Mouse (Mus musculus) E14TG2a.4 (cell line): ENCODE measurements around the gene Col8a1.

Experiments
- H3K27me3 ChIP-seq: 2 replicates; pipeline ENCODE4 v1.6.1; 2014; ENCODE audit warnings: low read length, control low read depth; ENCODE audit not compliant: insufficient read depth
- H3K36me3 ChIP-seq: 2 replicates; pipeline ENCODE4 v1.6.1; 2014; ENCODE audit warnings: low read length, control low read depth; ENCODE audit not compliant: insufficient read depth
- H3K4me1 ChIP-seq: replicated peaks from 2 replicates; pipeline ENCODE4 v1.6.1; 2014; ENCODE audit warnings: low read depth, low read length, control low read depth
- H3K4me3 ChIP-seq: replicated peaks from 2 replicates; pipeline ENCODE4 v1.5.1; 2014; ENCODE audit warnings: mild to moderate bottlenecking, low read length
- H3K9me3 ChIP-seq: 2 replicates; pipeline ENCODE4 v1.6.1; 2014; ENCODE audit warnings: low read length, control low read depth
- CTCF ChIP-seq: conservative IDR thresholded peaks from 2 replicates; pipeline ENCODE4 v1.5.1; 2014; ENCODE audit warnings: low read length
- NANOG ChIP-seq: IDR thresholded peaks from 2 replicates; pipeline ENCODE4 v1.6.1; 2014; ENCODE audit warnings: borderline replicate concordance, low read length, mixed read lengths
- POU5F1 ChIP-seq: IDR thresholded peaks from 2 replicates; pipeline ENCODE4 v1.6.1; 2014; ENCODE audit warnings: low read length, borderline replicate concordance

Col8a1 gene

DNA sequence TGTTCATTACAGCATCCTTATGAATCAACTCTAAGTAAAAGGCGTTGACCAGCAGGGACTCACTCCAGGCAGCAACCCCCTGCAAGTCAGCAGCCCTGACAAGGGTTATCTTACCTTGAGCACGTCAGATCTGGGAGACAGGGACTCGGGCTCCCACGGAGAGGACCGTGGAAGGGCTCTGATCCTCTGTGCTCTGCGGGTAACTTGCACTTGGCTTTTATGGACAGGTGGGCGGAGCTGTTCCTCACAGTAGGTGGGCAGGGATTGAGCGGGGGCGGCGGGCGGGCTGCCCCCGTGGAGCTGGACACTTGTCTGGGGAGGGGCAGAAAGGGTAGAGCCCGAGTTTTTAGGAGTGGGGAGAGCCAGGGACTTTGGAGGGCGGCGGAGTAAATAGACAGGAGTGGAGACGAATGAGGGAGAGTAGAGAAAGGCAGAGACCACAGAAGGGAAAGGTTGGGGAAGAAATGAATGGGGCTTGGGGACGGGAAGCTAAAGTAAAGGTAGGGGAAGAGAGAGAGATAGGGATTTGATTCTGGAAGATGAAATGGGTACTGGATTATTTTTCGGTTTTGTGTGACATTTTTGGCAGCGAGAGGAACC lies at the start of gene Col8a1:
Gene Col8a1 (minus strand): TSS at position 212 of the 600 bp plus-strand sequence.
- Histone ChIP-seq H3K4me1 (peaks cover 22% of the 10 kb centered on the region), H3K36me3 (no peaks in the 10 kb centered on the region), H3K9me3 (no peaks in the 10 kb centered on the region), H3K27me3 (peaks cover 27% of the 10 kb centered on the region), H3K4me3 (peak within 1 kb of the TSS; percentile 69)
- TF ChIP-seq CTCF (no peak), NANOG (no peak), POU5F1 (no peak)

DNA sequence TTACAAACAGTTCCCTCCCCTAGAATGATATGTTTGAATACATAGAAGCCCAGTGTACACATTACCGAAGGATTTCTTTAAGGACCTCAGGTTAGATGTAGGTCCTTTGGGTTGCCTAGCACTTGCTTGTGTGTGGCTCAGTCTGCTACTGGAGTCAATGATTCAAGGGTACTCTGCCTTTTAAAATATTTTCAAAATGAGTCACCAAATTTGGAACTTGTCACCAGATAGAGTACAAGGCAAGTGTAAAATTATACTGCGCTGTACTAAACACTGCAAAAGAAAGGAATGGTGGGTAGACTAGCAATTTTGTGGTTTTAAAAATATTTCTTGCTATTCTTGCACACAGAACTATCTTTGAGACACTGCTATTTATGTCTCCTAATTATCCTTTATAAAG lies 47.3 kb upstream of the Col8a1 start:
- no peak for TF ChIP-seq CTCF
- TF ChIP-seq POU5F1, result no peak
- TF ChIP-seq NANOG, result no peak
- H3K4me3 ChIP-seq, result no peak overlapping the region

DNA sequence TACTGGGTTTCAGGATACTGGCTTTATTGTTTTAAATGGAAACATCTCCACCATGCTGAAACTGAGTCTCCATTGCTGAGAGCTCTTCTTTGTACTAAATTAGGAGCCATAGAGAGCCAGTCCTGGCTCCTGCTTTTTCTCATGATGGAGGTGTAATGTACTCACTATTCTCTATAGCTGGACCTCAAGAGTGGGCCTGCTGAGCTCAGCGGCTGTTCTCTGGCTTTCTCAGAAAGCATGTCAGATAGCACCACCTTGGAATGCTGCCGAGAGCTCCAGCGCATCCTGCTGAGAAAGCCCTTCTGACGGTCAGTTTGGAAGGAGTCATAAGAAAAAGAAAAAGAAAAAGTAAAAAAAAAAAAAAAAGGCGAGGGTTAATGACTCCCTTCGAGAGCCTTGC lies 41.8 kb upstream of the Col8a1 start:
- TF ChIP-seq POU5F1 (no peak), NANOG (no peak), CTCF (no peak)
- Histone ChIP-seq H3K27me3 (no peaks in the 10 kb centered on the region), H3K9me3 (no peaks in the 10 kb centered on the region), H3K4me3 (no peak overlapping the region), H3K36me3 (no peaks in the 10 kb centered on the region), H3K4me1 (no peaks in the 10 kb centered on the region)

More for the DNA sequence above, 47.3 kb upstream of the Col8a1 start:
- no peaks in the 10 kb centered on the region for H3K9me3 ChIP-seq
- H3K36me3 ChIP-seq, result no peaks in the 10 kb centered on the region
- H3K27me3 ChIP-seq, result no peaks in the 10 kb centered on the region
- H3K4me1 ChIP-seq, result no peaks in the 10 kb centered on the region

DNA sequence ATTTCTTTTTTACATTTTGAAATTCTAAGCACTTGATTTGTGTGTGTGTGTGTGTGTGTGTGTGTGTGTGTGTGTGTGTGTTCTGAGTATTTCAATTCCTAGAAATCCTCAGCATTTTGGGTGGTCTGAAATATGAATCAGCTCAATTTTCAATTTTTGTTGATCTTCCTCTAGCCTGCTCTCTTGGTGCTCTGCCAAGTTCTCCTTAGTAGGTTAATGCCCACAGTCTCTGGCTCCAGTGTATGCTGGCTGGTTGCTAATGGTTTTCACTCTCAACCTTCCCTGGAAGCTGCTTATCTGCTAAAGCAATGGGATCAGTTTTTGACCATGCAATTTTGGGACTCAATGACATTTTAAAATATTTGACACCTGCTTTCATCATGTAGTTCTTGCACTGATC lies 24.5 kb upstream of the Col8a1 start:
- Histone ChIP-seq H3K4me3 (no peak overlapping the region), H3K4me1 (no peaks in the 10 kb centered on the region), H3K9me3 (no peaks in the 10 kb centered on the region), H3K27me3 (no peaks in the 10 kb centered on the region), H3K36me3 (no peaks in the 10 kb centered on the region)
- TF ChIP-seq NANOG, result no peak
- no peak for TF ChIP-seq POU5F1
- TF ChIP-seq CTCF, result no peak

DNA sequence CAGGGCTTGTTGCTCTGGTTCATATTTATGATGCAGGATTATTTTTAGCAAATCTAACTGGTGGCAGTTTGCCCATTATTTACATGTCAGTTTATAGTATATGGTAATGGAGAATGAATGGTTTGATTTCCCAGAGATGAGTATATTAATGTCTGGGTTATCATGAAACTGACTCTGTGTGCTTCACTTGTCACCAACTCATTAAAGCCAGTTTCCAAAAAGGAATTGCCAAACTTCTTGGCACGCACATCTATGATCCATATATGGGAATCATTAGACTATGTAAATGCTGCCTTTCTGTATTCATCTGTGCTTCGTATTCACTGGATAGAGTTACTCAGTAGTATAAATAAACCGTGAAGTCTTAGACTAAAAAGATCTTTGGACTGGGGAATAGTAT lies 11.1 kb upstream of the Col8a1 start:
- no peaks in the 10 kb centered on the region for H3K36me3 ChIP-seq
- H3K9me3 ChIP-seq, result no peaks in the 10 kb centered on the region
- no peak for TF ChIP-seq NANOG
- TF ChIP-seq POU5F1, result no peak
- TF ChIP-seq CTCF, result no peak
- H3K27me3 ChIP-seq, result no peaks in the 10 kb centered on the region
- H3K4me1 ChIP-seq, result no peaks in the 10 kb centered on the region
- no peak overlapping the region for H3K4me3 ChIP-seq

- TF ChIP-seq NANOG, result no peak
- TF ChIP-seq CTCF, result no peak
- no peak for TF ChIP-seq POU5F1
- Histone ChIP-seq H3K27me3 (peaks cover 13% of the 10 kb centered on the region), H3K9me3 (no peaks in the 10 kb centered on the region), H3K4me3 (no peak overlapping the region), H3K36me3 (no peaks in the 10 kb centered on the region), H3K4me1 (peaks cover 8% of the 10 kb centered on the region)
Measured at GRCm38 (mm10) chr16:57759862-57760261, 5.3 kb upstream of the Col8a1 start.

DNA sequence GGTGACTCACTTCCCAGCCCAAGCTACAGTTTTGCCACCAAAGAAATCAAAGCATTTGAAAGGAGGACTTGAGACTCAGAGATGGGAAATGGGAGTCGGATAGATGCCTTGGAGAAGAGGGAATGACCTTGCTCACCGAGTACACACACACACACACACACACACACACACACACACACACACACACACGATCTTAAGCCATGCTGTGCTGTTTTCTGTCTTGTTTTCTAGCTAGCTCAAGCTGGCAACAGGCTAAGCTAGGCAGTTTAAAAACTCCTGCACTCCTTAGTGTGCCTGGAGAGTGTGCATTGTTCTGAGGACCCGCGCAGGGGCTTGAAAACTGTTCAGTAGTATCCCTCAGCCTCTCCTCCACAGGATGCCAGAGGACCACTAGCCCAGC lies 1.2 kb upstream of the Col8a1 start:
- TF ChIP-seq POU5F1 (no peak), NANOG (no peak), CTCF (no peak)
- Histone ChIP-seq H3K27me3 (peaks cover 27% of the 10 kb centered on the region), H3K9me3 (no peaks in the 10 kb centered on the region), H3K36me3 (no peaks in the 10 kb centered on the region), H3K4me3 (no peak overlapping the region), H3K4me1 (peaks cover 22% of the 10 kb centered on the region)

DNA sequence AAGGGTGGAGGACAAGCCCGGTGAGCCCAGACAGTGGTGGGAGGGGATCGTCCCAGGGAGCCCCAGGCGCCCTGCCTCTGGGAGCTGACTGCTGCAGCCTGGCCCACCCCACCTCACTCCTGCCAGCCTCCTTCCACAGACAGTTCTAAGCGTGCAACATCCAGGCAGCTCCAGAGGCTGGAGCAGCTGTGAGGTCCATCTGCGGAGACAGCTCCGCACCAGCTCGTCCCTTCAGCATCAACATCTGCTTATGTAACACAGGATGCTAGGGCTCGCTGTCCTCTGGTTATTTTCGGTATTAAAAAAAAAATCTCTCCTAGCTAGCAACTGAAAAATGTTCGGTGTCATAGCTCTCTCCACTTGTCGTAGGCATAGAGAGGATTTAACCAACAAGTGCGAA lies 704 bp upstream of the Col8a1 start:
- peaks cover 27% of the 10 kb centered on the region for H3K27me3 ChIP-seq
- H3K9me3 ChIP-seq, result no peaks in the 10 kb centered on the region
- no peaks in the 10 kb centered on the region for H3K36me3 ChIP-seq
- H3K4me1 ChIP-seq, result peaks cover 22% of the 10 kb centered on the region
- peak overlapping the region; percentile 69 for H3K4me3 ChIP-seq
- TF ChIP-seq CTCF (no peak), POU5F1 (no peak)
